Mouse (Mus musculus): ENCODE results near the gene Hddc3. TPM values are rescaled to one million over a fixed set of nuclear protein-coding genes. Genes with fewer than 3 reads are reported as not detected.

The Hddc3 gene
- polyA plus RNA-seq, 1 experiment from 2014 or later: 18.4 TPM

- peak overlapping the region; percentile 90 for H3K27ac ChIP-seq
- H3K4me3 ChIP-seq: peak overlapping the region; percentile 67
- WGBS: under 1% methylated on average over 45 of the region's 45 CpGs
Observed at GRCm38 (mm10) chr7:80339793-80340628, 2.9 kb upstream of the Hddc3 start.

GRCm38 (mm10) chr7:80340793-80341192 lies 2.1 kb upstream of the Hddc3 start, which contains the start of gene Unc45a:
Gene Unc45a, minus strand, starts transcription at chr7:80341005.
- H3K36me3 ChIP-seq: peaks cover 27% of the 10 kb centered on the region
- DNase-seq (ENCODE audit: low spot score): peak; percentile 92
- 0 out of 2 replicates have a peak, but pooled peaks cover 11% of the 10 kb centered on the region for H3K27me3 ChIP-seq (ENCODE audit: insufficient read depth, poor library complexity, severe bottlenecking)
- 3% methylated on average over 11 of the region's 11 CpGs for WGBS
- no peaks in the 10 kb centered on the region for H3K9me3 ChIP-seq
- peak within 1 kb of the TSS; percentile 67 for H3K4me3 ChIP-seq
- peaks cover 40% of the 10 kb centered on the region for H3K4me1 ChIP-seq
- H3K27ac ChIP-seq: peak within 1 kb of the TSS; percentile 90

More at GRCm38 (mm10) chr7:80339793-80340628, 2.9 kb upstream of the Hddc3 start:
- H3K9me3 ChIP-seq: no peaks in the 10 kb centered on the region
- peaks cover 44% of the 10 kb centered on the region for H3K4me1 ChIP-seq
- 0 out of 2 replicates have a peak, but pooled peaks cover 11% of the 10 kb centered on the region for H3K27me3 ChIP-seq (ENCODE audit: insufficient read depth, poor library complexity, severe bottlenecking)
- peaks cover 30% of the 10 kb centered on the region for H3K36me3 ChIP-seq
- DNase-seq (ENCODE audit: low spot score): peak; percentile 99

DNA sequence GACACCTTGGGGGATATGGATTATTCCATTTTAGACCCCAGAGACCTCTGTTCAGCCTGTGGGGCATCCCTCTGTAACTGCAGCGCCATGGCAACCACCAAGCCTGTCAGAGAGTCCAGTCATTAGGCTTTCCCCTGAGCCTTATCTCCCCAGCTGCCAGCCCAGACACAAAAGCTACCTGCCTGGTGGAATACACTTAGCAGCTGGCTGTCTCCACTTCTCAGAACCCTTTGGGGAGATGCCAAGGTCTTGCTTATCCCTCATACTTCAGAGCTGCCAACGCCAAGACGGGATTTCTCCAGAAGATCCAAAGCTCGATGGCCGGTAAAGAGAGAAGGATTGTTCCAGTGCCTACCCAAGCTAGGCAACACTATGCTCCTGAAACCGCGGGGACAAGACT lies 1.1 kb upstream of the Hddc3 start:
- H3K27me3 ChIP-seq (ENCODE audit: insufficient read depth, poor library complexity, severe bottlenecking): 0 out of 2 replicates have a peak, but pooled peaks cover 11% of the 10 kb centered on the region
- WGBS: 54% methylated on average over 7 of the region's 7 CpGs
- peaks cover 17% of the 10 kb centered on the region for H3K36me3 ChIP-seq
- peaks cover 44% of the 10 kb centered on the region for H3K4me1 ChIP-seq
- no peak overlapping the region for H3K4me3 ChIP-seq
- H3K9me3 ChIP-seq: no peaks in the 10 kb centered on the region
- DNase-seq (ENCODE audit: low spot score): no peak
- H3K27ac ChIP-seq: no peak overlapping the region

DNA sequence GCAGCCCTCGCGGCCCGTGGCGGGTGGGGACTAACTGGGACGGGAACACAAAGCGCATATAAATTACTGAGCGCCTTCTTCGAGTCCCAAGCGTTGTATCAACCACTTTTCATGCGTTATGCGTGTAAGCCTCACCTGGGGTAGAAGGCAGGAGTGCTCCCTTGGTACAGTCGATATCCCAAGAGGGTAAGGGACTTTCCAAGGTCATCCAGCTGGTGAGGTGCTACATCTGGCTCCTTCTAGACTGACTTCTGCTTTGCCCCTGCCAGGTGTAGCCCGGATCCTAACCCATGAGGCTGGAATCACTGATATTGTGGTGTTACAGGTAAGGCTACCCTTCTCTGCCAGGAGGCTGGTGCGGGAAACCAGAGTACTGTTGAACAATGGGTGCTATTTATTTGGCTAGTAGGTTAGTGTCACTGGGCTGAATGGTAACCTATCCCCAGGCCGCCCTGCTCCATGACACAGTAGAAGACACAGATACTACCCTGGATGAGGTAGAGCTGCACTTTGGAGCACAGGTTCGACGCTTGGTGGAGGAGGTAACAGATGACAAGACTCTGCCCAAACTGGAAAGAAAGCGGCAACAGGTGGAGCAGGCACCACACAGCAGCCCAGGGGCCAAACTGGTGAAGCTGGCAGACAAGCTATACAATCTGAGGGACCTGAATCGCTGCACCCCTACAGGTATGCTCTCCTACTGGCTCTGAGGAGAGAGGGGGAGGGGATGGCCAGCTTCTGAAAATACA lies 540 bp downstream of the Hddc3 start:
- Histone ChIP-seq H3K27ac (peak overlapping the region; percentile 94), H3K9me3 (no peaks in the 10 kb centered on the region), H3K27me3 (ENCODE audit: insufficient read depth, poor library complexity, severe bottlenecking) (0 out of 2 replicates have a peak, but pooled peaks cover 11% of the 10 kb centered on the region), H3K4me1 (peaks cover 55% of the 10 kb centered on the region), H3K4me3 (peak overlapping the region; percentile 73), H3K36me3 (peaks cover 5% of the 10 kb centered on the region; the same call in 1 of the 2 replicates)
- DNase-seq (ENCODE audit: low spot score): no peak
- 24% methylated on average over 19 of the region's 19 CpGs for WGBS

- DNase-seq (ENCODE audit: low spot score): no peak
- peaks cover 16% of the 10 kb centered on the region for H3K36me3 ChIP-seq
- H3K27me3 ChIP-seq (ENCODE audit: insufficient read depth, poor library complexity, severe bottlenecking): 0 out of 2 replicates have a peak, but pooled peaks cover 9% of the 10 kb centered on the region
- H3K27ac ChIP-seq: no peak overlapping the region
- peaks cover 32% of the 10 kb centered on the region for H3K4me1 ChIP-seq
- WGBS: 83% methylated on average over 9 of the region's 9 CpGs
- no peaks in the 10 kb centered on the region for H3K9me3 ChIP-seq
- no peak overlapping the region for H3K4me3 ChIP-seq
Observed at GRCm38 (mm10) chr7:80346173-80346572, 3.3 kb downstream of the Hddc3 start.

DNA sequence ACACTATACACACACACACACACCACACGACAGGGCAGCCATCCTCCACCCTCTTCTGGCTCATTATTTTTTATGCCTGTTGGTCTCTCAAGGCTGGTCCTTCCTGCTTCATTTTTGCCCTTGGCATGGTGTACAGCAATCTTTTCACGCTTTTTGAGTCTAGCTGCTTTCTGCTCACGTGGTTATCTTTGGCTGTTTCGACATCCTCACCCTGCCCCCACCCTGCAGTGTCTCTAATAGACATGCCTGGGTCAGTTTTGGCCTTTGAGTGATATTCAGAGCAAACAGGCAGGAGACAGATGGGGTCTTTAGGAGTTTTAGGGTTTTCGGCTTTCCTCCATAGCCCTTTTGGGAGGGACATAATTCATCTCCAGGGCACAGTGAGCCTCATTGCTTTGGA lies 3.9 kb downstream of the Hddc3 start:
- Histone ChIP-seq H3K9me3 (no peaks in the 10 kb centered on the region), H3K27me3 (ENCODE audit: insufficient read depth, poor library complexity, severe bottlenecking) (0 out of 2 replicates have a peak, but pooled peaks cover 2% of the 10 kb centered on the region), H3K4me1 (peaks cover 30% of the 10 kb centered on the region), H3K27ac (no peak overlapping the region), H3K4me3 (no peak overlapping the region), H3K36me3 (peaks cover 22% of the 10 kb centered on the region)
- DNase-seq (ENCODE audit: low spot score): no peak
- WGBS: 76% methylated on average over 5 of the region's 5 CpGs

DNA sequence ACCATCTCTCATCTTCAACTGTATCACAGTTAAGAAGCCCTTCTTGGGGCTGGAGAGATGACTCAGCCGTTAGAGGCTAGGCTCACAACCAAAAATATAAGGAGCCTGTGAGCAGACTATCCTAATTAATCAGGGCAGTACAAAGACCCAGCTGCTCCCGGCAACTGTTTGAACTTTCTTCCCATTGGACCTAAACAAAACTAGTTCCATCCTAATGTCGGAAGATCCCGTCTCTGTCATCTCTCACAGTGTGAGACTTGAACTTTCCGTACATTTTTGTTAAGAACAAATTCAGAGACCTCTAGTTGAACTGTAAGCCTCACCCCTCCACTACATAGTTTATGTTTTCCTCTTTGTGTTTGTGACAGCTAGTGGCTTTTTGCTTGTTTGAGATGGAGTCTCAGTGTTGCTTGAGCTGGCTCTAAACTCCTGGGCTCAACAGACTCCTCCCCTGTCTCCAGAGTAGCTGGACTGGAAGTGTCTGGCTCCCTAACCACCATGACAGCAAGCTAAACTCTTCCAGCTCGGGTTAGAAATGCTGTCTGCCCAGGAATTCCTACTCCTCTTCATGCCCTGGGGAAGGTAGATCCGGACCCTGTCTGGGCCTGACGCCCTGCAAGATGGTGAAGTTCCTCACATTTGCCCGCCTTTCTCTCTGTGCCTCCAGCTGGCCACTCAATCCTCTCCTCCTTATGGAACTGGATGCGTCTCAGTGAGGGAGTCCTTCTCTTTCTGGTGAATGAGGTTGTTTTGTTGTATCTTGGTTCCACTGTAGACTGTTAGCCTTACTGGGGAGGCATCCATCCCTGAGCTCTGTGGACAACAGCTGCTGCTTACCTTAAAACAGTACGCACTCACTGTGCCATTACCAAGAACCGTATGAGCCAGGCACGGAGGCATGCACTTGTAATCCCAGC lies 5.0 kb downstream of the Hddc3 start:
- no peaks in the 10 kb centered on the region for H3K9me3 ChIP-seq
- 67% methylated on average over 13 of the region's 13 CpGs for WGBS
- no peaks in the 10 kb centered on the region for H3K27me3 ChIP-seq (ENCODE audit: insufficient read depth, poor library complexity, severe bottlenecking)
- peaks cover 25% of the 10 kb centered on the region for H3K4me1 ChIP-seq
- H3K4me3 ChIP-seq: no peak overlapping the region
- no peak for DNase-seq (ENCODE audit: low spot score)
- no peak overlapping the region for H3K27ac ChIP-seq
- peaks cover 32% of the 10 kb centered on the region for H3K36me3 ChIP-seq

DNA sequence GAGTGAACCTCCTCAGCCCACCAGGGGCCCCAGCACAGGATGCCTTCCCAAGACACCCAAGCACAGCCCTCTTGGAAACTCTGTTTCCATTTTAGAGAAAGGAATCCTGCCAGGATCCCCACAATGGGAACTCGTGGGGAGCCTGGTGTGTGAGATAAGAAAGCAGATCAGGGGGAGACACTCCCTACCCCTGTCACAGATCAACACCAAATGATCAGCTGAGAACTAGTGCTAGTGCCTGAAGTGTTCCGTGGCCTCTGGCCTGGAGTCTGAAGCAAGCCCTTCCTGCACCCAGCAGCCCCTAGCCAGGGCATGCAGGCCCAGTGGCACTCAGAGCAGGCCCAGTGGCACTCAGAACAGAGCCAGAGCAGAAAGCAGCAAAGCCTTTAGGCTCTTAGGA lies 7.9 kb downstream of the Hddc3 start:
- WGBS: 50% methylated on average over 2 of the region's 2 CpGs
- Histone ChIP-seq H3K27ac (0 out of 2 replicates have a peak overlapping the region, but pooled peaks have one; percentile 42), H3K4me3 (no peak overlapping the region), H3K4me1 (peaks cover 16% of the 10 kb centered on the region), H3K36me3 (peaks cover 50% of the 10 kb centered on the region), H3K27me3 (ENCODE audit: insufficient read depth, poor library complexity, severe bottlenecking) (no peaks in the 10 kb centered on the region), H3K9me3 (no peaks in the 10 kb centered on the region)
- no peak for DNase-seq (ENCODE audit: low spot score)

GRCm38 (mm10) chr7:80352920-80353319 lies 10.0 kb downstream of the Hddc3 start:
- no peak for DNase-seq (ENCODE audit: low spot score)
- 90% methylated on average over 8 of the region's 8 CpGs for WGBS
- no peaks in the 10 kb centered on the region for H3K9me3 ChIP-seq
- H3K36me3 ChIP-seq: peaks cover 69% of the 10 kb centered on the region
- peaks cover 2% of the 10 kb centered on the region; the same call in 1 of the 2 replicates for H3K4me1 ChIP-seq
- H3K27ac ChIP-seq: no peak overlapping the region
- H3K27me3 ChIP-seq (ENCODE audit: insufficient read depth, poor library complexity, severe bottlenecking): no peaks in the 10 kb centered on the region
- H3K4me3 ChIP-seq: no peak overlapping the region

- Histone ChIP-seq H3K27me3 (ENCODE audit: insufficient read depth, poor library complexity, severe bottlenecking) (no peaks in the 10 kb centered on the region), H3K9me3 (no peaks in the 10 kb centered on the region), H3K27ac (no peak overlapping the region; the same call in 1 of the 2 replicates), H3K4me3 (no peak overlapping the region), H3K36me3 (peaks cover 90% of the 10 kb centered on the region), H3K4me1 (0 out of 2 replicates have a peak, but pooled peaks cover 4% of the 10 kb centered on the region)
- WGBS: 80% methylated on average over 13 of the region's 13 CpGs
- DNase-seq (ENCODE audit: low spot score): no peak
Observed at GRCm38 (mm10) chr7:80356351-80356750, 13.4 kb downstream of the Hddc3 start.

DNA sequence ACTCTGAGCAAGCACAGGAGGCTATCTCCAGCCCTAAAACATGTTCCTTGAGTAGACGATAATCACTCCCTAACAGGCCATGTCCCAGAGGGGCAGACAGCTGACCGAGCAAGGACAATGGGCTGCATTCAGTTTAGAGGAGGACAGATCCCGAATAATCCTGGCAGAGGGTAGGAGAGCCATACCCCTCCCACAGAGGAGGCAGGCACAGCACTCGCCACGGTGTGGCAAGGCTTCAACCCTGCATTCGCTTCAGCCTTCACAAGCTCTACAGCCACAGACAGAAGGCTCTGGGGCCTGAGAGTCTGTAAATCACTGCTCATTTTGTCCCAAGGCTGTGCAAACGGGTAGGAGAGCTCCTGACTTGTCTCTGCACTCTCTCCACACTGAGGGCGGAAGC lies 14.3 kb downstream of the Hddc3 start:
- Histone ChIP-seq H3K9me3 (no peaks in the 10 kb centered on the region), H3K4me1 (0 out of 2 replicates have a peak, but pooled peaks cover 4% of the 10 kb centered on the region), H3K4me3 (no peak overlapping the region), H3K36me3 (peaks cover 92% of the 10 kb centered on the region), H3K27ac (no peak overlapping the region), H3K27me3 (ENCODE audit: insufficient read depth, poor library complexity, severe bottlenecking) (no peaks in the 10 kb centered on the region)
- DNase-seq (ENCODE audit: low spot score): no peak
- 65% methylated on average over 8 of the region's 8 CpGs for WGBS

GRCm38 (mm10) chr7:80358039-80358438 lies 15.1 kb downstream of the Hddc3 start:
- 0 out of 2 replicates have a peak, but pooled peaks cover 4% of the 10 kb centered on the region for H3K4me1 ChIP-seq
- WGBS: 66% methylated on average over 4 of the region's 4 CpGs
- H3K36me3 ChIP-seq: peaks cover 92% of the 10 kb centered on the region
- no peaks in the 10 kb centered on the region for H3K27me3 ChIP-seq (ENCODE audit: insufficient read depth, poor library complexity, severe bottlenecking)
- no peak for DNase-seq (ENCODE audit: low spot score)
- no peak overlapping the region for H3K27ac ChIP-seq
- H3K9me3 ChIP-seq: no peaks in the 10 kb centered on the region
- no peak overlapping the region for H3K4me3 ChIP-seq

Data from heart, embryonic 10.5 days (tissue).